In genomic region chr3:147063578-147064442, GRCm38 (mm10) we compare ENCODE assay signal across 8 mouse cellular contexts.
DNase-seq lines count a peak whose midpoint lies in the region; ATAC-seq and TF ChIP-seq lines count a peak whose summit lies in the region.

No protein-coding gene starts in this region.

- H3K9me3 ChIP-seq in heart, embryonic 15.5 days (replicated peaks): no peaks in the 10 kb centered on the region

- peak; percentile 87 for DNase-seq in heart, adult 11 months
- DNase-seq in heart, postnatal 25 days (ENCODE audit: low spot score): no peak
- DNase-seq in brain, embryonic 14.5 days (ENCODE audit: low read depth): peak; percentile 96
- peak; percentile 1 for DNase-seq in lung, postnatal 36 days
- DNase-seq in cerebellum, adult 9-10 months: no peak

- H3K4me1 ChIP-seq in heart, embryonic 15.5 days (replicated peaks): peaks cover 11% of the 10 kb centered on the region

- intact Hi-C loops in heart, postnatal 25 days (cut with DNase I): no loop called here

- H3K27me3 ChIP-seq in heart, embryonic 15.5 days: no peaks in the 10 kb centered on the region

- H3K9ac ChIP-seq in heart, embryonic 15.5 days: no peak overlapping the region

- H3K36me3 ChIP-seq in heart, embryonic 15.5 days: no peaks in the 10 kb centered on the region

- no peak for TF ChIP-seq CTCF in brain, embryonic 14.5 days (IDR thresholded peaks at IDR 0.05; ENCODE audit: borderline replicate concordance, extremely low read depth, insufficient read depth, insufficient read length)

- TF ChIP-seq POLR2A in brain, embryonic 14.5 days (IDR thresholded peaks at IDR 0.05; ENCODE audit: borderline replicate concordance, extremely low read depth, insufficient read depth, insufficient read length, poor library complexity, severe bottlenecking): no peak

- H3K27ac ChIP-seq in heart, embryonic 15.5 days: peak overlapping the region; percentile 46; the same call in 1 of the 2 replicates

- ATAC-seq in heart, embryonic 15.5 days (replicated peaks; ENCODE audit: insufficient number of reproducible peaks, insufficient read depth, low FRiP score, low read depth): peak; percentile 81; the same call in 1 of the 2 replicates
- no peak for ATAC-seq in activated CD4-positive, CD25-positive, alpha-beta regulatory T cell, adult 4 months
- no peak for ATAC-seq in erythroid progenitor cell, adult 5-6 weeks (replicated peaks; ENCODE audit: low FRiP score, poor library complexity, severe bottlenecking)

- 51% methylated on average over 16 of the region's 16 CpGs for WGBS in heart, embryonic 15.5 days

- peak overlapping the region; percentile 26 for H3K4me2 ChIP-seq in heart, embryonic 15.5 days

- no peak overlapping the region for H3K4me3 ChIP-seq in heart, embryonic 15.5 days

Comparison
In these comparisons a context has a peak if more than half of its experiments do, and no peak if none do; other contexts are left out.
1. DNase-seq: peak in heart, adult 11 months (single experiment), brain, embryonic 14.5 days (single experiment) and lung, postnatal 36 days (single experiment); none in heart, postnatal 25 days (single experiment) and cerebellum, adult 9-10 months (single experiment).